Mouse (Mus musculus) left cerebral cortex, adult 18-20 months (tissue): ENCODE measurements around the gene Gtf2e1. TPM values are rescaled to one million over a fixed set of nuclear protein-coding genes. Genes with fewer than 3 reads are reported as not detected.
A peak's percentile ranks its signal among the peaks of the same experiment; 100 is the strongest.

ENCODE experiments used
- DNase-seq, 2 experiments: peaks; one replicate each; pipeline ENCODE4 v3.0.0; 2021 to 2022; ENCODE audit warnings: low spot score in 2 of 2, mixed read lengths in 1 of 2
- long read RNA-seq, 2 experiments: library from polyadenylated mRNA; stranded (forward); transcript quantifications; one replicate each; pipeline ENCODE4 v2.0.0; 2021
- total RNA-seq, 2 experiments: library from RNA; stranded (reverse); gene quantifications; 2 replicates each; pipeline ENCODE4 v1.2.3; 2021

Gtf2e1 gene
- 10 to 100 TPM; 15.1 to 15.5 TPM for total RNA-seq
- long read RNA-seq, experiment 1, transcript Gtf2e1-201 (5 exons, 3,084 nt), result major isoform, 13 of 18 reads
- long read RNA-seq, experiment 1, partial matches to known transcripts, result 1 of 18 reads
- long read RNA-seq, experiment 1, other reads (novel, unspliced or antisense), result 4 of 18 reads
- long read RNA-seq, experiment 2, transcript Gtf2e1-201 (5 exons, 3,084 nt), result major isoform, 8 of 13 reads
- long read RNA-seq, experiment 2, partial matches to known transcripts, result 1 of 13 reads
- long read RNA-seq, experiment 2, other reads (novel, unspliced or antisense), result 4 of 13 reads

DNA sequence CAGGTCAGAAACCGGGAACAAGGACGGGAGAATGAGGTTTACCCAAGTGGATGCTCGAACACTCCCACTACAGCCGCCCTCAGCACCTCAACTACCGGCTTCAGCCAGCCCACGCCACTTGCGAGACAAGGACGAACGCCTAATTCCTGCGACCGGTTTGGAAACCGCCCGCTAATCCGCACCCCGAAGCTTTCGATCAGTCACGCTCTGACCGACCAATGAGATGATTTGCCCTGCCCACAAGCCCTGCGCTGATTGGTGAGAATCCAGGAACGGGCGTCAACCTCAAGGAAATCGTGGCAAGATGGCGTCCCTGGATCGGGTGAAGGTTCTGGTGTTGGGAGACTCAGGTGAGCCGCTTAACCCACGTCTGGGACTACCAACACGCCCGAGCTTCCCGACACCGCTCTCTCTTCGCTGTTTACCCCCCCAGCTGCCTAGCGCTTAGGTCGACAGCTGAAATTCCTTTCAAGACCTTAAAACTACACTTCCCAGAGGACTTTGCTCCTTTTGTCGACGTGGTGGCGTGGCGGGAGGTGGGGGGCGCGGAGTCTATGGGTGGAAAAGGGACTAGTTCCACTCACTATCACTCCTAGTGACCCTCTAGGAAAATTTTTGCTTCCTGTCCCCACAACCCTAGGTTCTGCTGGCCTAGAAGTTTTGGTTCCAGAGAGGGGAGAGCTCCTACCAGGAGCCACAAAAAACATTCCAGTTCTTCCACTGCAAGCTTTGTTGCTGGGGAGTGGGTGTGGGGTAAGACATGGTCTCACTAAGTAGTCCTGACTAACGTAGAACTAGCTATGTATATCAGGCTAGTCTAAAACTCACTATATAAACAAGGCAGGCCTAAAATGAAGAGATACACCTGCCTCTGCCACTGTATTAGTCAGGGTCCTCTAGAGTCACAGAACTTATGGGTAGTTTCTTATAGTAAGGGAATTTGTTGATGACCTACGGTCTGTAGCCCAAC is at the start of gene Gtf2e1, which contains the start of gene Rabl3:
Gtf2e1 (minus strand) TSS at position 179 of the 970 bp plus-strand sequence.
Rabl3 (plus strand) TSS at position 275 of the 970 bp plus-strand sequence.
- DNase-seq, result peak; percentile 96 to 98

DNA sequence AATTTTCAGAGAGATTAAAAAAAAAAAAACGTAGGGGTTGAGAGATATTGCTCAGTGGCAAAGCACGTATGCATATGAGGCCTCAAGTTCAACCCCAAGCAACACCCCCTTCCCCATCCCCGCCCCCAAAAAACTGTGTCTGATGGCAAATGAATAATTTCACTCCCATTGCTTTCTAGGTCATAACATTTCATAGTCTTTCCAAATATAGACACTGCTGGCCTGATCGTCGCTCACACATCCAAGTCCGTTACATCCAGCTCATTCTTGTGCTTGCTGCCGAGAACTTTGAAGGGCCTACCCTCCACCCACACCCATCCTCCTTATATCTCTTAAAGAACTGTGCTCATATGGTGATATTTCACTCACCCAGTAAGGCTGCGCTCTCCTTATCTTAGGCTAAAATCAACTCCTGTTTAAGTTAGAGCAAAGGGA is 45.6 kb upstream of the Gtf2e1 start:
- peak in 1 of 2 experiments; percentile 28 for DNase-seq

DNA sequence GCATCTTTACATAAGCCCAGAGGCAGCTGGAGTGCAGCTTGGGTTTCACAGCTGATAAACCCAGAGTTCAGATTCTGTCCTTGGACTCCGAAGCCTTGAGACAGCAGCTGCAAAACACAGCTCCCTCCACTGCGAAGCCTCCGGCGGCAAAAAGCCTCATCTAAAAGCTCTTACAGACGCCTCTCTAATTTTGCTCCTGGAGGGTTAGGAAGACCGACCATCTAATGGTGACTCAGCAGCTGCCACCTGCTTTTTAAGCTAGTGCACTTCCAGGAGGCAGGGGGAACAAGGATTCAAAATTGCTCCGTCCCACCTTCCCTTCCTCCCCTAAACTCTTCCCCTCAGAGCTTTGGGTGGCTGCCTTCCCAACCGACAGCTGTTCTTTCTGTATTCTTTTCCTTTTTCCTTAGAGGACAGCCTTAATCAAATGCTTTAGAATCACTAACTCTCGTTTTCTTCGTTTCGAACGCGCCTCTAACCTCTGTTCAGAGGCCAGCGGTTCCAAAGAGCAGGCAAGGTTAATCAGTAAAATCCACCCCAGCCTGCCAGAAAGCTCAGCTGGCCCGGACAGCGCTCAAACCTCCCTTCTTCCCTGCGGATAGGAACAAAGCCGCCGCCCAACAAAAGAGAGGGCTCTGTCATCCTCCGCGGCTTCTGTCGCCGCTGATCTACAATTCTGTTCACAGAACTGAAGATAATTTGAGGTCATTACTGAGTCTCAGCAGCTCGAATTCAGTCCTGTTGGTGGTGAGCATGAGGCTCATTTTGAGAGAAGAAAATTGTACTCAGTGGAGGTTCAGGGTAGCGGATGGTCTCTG is 44.8 kb upstream of the Gtf2e1 start:
- peak; percentile 49 to 61 for DNase-seq

DNA sequence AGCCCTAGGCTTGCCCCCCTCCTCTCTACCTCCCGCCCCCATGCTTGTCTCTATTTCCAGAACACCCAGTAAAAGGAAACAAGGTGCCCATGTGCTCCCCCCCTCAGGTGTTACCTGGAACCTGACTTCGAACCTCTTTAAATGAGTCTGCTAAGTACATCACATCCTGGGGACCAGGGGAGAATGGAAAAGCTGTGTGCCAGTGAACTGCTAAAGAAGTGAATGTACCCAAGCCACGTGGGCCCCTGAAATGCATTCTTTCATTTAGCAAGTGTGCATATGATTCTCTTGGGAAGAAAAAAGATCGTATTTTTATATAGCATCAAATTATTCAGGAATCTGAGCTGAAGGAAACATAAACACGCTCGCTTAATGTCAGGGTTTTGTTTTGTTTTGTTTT is 44.2 kb upstream of the Gtf2e1 start:
- DNase-seq, result peak in 1 of 2 experiments; percentile 37

DNA sequence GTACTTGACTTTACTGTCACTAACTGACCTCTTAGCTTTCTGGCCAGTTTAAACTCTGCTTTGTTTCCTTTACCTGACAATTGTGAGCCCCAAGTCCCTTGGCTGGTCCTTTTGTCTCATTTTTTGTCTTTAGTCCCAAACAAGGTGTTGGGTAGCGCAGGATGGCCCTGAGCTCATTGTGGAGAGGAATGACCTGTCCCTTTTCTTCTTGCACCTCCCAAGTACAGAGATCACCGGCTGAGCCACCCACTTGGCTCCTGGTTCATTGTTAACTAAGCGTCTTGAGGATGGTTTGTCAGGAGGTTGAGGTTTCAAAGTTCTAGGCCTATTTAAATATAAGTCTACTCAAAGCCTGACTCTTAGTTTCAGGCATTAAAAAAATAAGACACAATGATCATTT is 43.7 kb upstream of the Gtf2e1 start:
- no peak for DNase-seq

DNA sequence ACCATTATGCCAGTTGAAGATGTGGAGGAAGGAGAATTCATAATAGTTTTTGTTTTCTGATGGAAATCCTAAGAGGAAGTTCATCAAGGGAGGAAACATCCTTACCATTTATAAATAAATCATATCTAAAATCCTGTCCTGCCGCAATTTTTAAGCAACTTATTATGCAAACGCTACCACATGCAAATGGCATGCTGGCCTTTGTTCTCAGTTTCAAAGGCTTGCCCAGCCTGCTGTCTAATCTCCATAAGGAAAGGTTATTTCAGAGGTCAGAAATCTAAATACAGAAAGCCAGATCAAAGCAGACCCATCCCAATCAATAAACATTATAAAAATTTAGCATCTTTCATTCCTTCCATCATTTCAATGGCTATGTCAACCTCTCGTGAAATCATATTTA is 42.3 kb upstream of the Gtf2e1 start:
- DNase-seq, result no peak

DNA sequence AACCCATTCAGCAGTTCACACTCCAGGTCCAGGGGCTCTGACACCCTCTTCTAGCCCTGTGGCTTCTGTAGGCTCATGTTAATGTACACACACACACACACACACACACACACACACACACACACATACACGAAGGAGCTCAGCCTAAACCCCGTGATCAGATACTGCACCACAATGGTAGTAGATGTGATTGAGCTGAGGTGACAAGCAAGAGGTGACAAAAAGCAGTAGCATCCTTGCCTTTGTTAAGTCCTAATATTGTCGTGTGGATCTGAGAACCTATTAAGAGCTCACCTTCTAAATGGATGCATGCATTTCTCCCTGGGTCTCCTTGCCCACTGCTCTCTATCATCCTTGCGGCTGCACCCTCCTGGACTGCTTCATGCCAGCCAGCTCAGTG is 41.1 kb upstream of the Gtf2e1 start:
- DNase-seq, result no peak

DNA sequence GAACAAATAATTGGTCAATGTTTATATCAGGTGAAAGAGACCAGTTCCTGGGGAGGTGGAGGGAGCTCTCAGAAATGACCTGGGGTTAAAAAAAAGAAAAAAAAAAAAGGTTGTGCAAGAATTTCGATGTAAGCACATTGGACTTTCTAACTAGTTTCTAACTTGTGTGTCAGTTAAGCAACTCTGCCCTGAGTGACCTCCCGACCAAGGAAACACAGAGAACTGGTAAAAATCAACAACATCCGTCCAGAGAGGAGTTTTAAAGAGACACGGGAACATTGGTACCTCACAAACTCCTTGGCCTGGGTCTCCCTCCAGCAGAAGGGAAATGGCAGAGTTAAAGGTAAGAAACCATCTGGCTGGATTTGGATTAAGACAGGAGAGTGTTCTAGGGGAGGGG is 40.4 kb upstream of the Gtf2e1 start, which contains the start of gene Hgd:
Hgd (plus strand) TSS at position 160 of the 400 bp plus-strand sequence.
- DNase-seq, result no peak

DNA sequence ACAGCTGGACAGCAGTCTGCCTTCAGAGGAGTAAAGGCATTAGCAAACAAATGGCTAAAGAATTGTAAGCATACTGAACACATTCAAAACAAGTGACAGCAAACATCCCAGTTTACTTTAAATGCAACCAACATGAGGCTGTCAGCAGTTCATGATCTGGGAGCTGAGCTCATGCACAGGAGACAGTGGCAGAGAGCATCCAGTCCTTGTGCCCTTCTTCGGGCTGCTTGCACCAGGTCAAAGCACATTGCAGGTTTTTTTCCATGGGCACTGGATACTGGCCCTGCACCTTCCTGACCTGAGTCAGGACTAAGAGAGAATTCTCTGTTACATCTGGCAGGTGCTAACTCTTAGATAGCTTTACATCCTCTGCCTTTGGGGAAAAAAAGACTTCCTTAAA is 40.0 kb upstream of the Gtf2e1 start:
- DNase-seq, result no peak

DNA sequence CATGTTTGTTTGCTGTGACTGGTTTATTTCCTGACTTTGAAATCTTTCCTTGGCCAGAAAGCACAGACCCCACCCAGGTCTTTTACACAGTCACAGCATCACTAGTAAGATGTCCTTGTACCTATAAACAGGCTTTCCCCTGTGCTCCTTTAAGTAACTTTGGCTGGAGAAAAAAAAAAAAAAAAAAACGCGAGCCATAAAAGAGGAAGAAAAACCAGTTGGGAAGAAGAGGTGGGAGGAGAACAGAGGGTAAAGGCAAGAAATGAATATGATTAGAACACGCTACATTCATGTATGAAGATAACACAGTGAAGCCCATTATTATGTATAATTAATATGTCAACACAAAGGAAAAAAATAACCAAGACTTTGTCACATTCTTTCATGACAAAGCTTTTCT is 35.7 kb upstream of the Gtf2e1 start:
- DNase-seq, result no peak

DNA sequence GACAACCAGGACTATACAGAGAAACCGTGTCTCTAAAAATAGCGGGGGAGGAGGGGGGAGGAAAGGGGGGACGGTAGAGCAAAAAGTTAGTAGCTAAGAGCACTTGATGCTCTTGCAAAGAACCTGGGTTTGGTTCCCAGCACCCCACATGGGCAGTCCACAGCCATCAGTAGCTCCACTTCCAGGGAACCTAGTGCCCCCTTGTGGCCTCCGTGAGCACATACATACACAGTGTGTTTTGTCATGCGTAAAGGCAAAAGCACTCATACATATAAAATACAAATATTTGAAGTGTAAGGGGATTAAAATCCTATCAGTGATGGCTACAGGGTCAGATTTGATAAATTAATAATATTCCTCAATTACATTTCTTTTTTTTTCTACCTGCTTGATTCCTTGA is 33.5 kb upstream of the Gtf2e1 start:
- DNase-seq, result no peak

DNA sequence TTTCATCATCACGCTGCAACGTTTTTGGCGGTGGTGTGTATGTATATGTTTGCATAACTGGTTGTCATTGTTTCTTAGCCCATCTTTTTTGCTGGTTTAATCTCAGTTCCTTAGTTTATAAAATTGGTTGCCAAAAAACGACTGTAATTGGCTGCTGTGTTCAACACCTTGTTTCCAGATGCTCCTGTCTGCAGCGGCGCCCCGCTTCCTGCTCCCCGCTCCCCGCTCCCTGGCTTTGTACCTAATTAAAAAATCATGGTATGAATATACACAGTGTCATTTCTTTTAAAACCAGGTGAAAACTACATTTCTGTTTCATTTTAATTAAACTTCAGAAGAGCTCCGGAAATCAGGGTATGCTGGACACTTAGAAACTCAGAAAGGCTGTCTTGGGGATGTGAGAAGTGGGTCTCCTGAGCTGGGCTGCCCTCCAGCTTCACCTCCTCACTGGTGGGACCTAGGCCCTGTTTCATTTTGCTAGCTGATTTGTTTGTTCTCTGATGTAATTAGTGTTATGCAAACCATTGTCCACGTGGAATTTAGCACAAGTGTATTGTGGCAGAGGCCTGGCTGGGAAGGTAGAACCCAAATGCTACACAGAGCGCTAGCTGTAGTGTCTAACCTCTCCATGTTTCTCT is 32.6 kb upstream of the Gtf2e1 start:
- DNase-seq, result no peak

DNA sequence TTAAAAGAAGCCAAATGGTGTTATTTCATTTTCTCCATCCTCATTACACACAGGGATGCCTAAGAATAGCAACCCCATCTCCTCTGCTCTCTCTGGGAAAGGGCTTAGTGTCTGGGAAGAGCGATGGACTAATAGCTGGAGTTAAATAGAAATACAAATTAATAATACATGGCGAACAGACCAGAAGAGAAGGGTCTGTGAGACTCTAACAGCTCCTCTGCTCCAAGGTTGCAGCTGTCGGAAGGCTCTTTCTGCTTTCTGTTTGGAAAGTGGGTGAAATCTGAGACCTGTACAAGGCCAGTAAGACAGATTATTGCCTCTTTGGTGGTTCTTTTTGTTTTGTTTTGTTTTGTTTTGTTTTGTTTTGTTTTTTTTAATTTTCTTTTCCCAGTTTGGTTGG is 32.0 kb upstream of the Gtf2e1 start:
- DNase-seq, result no peak

DNA sequence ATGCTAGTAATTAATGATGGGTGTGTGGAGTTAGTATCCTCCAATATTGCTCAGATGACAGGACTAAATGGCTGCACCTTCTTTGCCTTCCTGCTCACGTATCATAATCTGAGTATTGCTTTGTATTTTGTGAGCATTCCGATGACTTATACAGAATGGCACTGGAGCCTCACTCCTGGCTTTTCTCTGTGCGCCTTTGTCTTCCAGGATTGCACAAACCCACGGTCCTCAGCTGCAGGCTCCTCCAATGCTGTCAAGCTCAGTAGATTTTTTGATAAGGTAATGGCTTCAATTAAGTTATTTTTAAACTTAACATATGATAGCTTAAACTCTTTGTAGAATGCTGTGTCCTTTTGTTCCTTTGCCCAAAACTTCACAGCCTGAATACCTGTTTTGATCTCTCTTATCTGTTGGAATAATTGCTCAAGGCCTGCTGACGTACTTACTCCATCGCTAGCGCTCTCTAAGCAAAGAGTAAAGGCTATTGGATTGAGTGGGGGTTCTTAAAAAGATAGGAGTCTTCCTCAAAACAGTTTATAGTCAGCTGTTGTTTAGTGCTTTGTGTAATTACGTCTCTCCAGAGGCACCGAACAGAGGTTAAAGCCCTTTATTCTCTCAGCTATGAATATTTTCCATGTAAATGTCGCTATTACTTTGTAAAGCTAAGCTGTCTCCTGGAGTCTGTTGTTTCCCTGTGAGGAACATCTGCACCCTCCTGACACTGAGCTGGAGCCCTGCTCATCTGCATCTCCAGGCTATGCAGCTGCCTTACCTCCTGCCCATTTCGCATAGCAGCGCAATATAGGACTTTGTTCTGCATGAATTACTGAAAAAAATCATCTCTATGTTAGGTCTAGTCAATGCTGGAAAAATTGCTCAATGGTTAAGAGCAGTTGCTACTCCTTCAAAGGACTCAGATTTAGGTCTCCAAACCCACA is 27.8 kb upstream of the Gtf2e1 start:
- no peak for DNase-seq

DNA sequence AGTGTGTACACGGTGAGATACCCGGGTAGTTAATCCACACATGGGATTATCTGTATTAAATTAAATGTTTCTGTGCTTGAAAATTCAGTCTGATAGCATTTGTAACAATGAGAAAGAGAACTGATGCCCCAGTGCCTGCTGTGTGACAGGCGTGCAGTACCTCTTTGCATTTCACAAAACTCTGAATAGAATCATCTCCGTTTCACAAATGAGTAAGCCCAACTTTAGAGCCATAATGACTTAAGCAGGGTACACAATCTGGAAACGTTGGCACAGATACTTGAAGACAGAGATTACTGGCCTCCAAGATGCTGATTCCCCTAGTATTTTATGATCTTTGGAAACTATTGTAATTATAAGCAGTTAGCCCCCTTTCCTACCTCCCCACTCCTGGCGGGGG is 26.5 kb upstream of the Gtf2e1 start:
- DNase-seq, result peak in 1 of 2 experiments; percentile 17

DNA sequence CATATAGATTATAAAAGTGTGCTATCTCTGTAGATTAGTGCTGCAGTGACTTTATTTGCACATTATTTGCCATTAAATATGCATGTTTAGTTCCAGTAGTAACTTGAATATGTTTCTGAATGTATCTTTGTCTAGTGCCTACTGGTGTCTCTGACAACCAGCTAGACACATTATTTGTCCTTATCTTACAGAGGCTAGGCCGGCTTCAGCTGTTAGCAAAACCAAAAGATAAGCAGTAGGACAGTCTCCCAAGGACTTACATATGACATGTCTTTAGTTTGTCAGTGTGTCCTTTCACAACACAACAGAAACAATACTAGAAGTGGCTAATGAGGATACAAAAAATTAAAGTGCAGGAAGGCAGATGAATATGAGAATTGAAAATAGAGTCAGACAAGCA is 25.5 kb upstream of the Gtf2e1 start:
- no peak for DNase-seq

DNA sequence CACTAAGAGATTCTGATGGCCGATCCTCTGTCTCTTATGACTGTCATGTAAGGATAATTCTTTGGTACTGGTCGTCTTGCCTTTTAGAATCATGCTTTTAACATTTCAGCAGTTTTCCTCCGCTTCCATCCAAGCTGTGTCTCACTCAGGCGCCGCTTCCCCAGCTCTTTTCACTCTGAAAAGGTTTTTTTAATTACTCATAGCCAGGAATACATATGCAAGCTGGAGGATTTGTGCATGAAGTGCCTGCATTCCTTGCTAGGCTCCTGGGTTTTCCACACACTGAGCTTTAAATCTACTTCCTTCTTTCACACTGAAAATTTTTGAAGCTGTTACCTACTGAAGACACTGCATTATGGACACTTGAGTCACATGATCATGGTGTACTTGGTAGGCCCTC is 23.4 kb upstream of the Gtf2e1 start:
- peak; percentile 15 to 42 for DNase-seq

DNA sequence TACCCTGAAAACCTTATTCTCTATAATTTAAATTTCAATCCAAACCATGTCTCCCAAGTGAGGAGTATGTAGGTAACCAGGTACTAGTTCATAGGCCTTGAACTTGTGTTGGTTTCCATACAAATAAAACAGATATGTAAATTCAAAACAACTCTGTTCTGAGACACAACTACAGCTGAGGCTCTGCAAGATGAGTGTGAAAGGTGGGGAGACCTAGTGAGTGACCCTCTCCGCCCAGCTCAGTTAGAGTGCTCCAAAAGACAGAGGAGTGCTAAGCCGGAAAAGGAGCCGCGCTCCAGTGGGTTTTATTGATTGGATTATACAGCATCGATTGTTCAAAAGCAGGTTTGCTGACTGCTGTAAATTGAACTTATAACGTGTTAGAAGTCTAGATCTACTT is 22.8 kb upstream of the Gtf2e1 start:
- DNase-seq, result no peak

DNA sequence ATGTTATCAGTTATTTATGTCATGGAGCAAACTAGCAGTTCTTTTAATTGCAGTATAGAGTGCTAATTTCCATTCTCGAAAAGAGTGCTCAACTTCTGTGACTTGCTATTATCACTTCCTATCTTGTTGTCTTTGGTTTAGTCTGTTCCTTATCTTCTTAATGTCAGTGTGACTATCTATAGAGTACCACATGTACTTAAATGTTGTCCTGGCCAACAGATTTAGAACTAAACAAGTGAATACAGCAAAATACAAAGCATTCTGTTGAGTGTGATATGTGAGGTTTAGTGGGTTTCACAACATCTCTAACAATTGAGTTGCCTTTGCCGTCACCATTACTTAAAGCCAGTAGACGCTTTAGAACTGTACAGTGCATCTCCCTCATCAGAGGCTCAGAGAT is 13.2 kb upstream of the Gtf2e1 start:
- no peak for DNase-seq

DNA sequence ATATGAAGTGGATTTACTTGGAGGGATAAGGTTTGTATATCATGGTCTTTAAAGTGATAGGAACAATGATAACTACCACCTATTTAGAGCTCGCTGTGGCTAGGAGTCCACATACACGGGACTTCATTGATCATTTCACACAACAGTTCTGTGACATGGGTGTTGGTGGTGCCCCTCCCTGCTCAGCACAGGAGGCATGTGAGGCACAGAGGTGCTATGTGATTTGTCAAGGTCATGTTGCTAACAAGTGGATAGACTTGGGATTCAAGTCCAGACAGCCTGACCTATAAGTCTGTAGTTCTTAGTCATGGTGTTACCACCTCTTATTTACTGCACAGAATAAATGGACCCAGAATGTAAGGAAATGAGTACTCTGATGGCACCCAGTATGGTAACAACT is 11.4 kb upstream of the Gtf2e1 start:
- no peak for DNase-seq
